Mouse (Mus musculus) heart, adult 2 months (tissue): ENCODE data around the gene Gm28168. TPM values are rescaled to one million over a fixed set of nuclear protein-coding genes. Genes with fewer than 3 reads are reported as not detected.
"Not testable (repeated sequence)": the region's sequence is repeated elsewhere in the genome, so short reads cannot be mapped to it uniquely, and the experiment has no call there.

Experiments used
- DNase-seq, 2 experiments: peaks; one replicate each; pipeline ENCODE4 v3.0.0; 2021
- H3K27ac ChIP-seq: fragments of 200-600 bp; 2 replicates; pipeline ENCODE4 v1.8.1; 2022
- H3K27me3 ChIP-seq: fragments of 200-500 bp; 2 replicates; pipeline ENCODE4 v1.6.1; 2012; ENCODE audit warnings: mild to moderate bottlenecking, low read length, inconsistent platforms, mixed read lengths; ENCODE audit not compliant: control insufficient read depth, insufficient read depth
- H3K36me3 ChIP-seq: fragments of 200-500 bp; 2 replicates; pipeline ENCODE4 v1.6.1; 2012; ENCODE audit warnings: low read length, inconsistent platforms; ENCODE audit not compliant: control insufficient read depth, insufficient read depth
- H3K4me1 ChIP-seq: fragments of 200-500 bp; 2 replicates; pipeline ENCODE4 v1.6.1; 2011; ENCODE audit warnings: low read length; ENCODE audit not compliant: control insufficient read depth, insufficient read depth
- H3K4me3 ChIP-seq: fragments of 200-600 bp; 2 replicates; pipeline ENCODE4 v1.8.1; 2022
- H3K79me2 ChIP-seq: fragments of 200-500 bp; replicated peaks from 2 replicates; pipeline ENCODE4 v1.6.1; 2012; ENCODE audit warnings: mild to moderate bottlenecking, inconsistent platforms, low read length, moderate library complexity, mixed read lengths; ENCODE audit not compliant: control insufficient read depth, insufficient read depth
- H3K9ac ChIP-seq: fragments of 200-500 bp; 2 replicates; pipeline ENCODE4 v1.6.1; 2012; ENCODE audit warnings: low read depth, mild to moderate bottlenecking, control low read depth, inconsistent platforms, low read length, mixed read lengths
- CTCF ChIP-seq: fragments of 200-600 bp; IDR thresholded peaks from 2 replicates; pipeline ENCODE4 v1.8.1; 2022; ENCODE audit warnings: antibody characterized with exemption, mild to moderate bottlenecking, moderate library complexity
- EP300 ChIP-seq: fragments of 200-500 bp; IDR thresholded peaks from 2 replicates; pipeline ENCODE4 v1.6.1; 2011; ENCODE audit warnings: low read depth, low read length, control low read depth; ENCODE audit not compliant: insufficient read depth
- POLR2A ChIP-seq: fragments of 200-500 bp; IDR thresholded peaks from 2 replicates; pipeline ENCODE4 v1.6.1; 2011; ENCODE audit warnings: mild to moderate bottlenecking, low read depth, low read length, control low read depth; ENCODE audit not compliant: insufficient read depth
- WGBS: fragments of 180-500 bp; shearing (Covaris S2); methylation state at CpG from one replicate; pipeline ENCODE4 v1.1.7; 2018; 5-methylcytosine and 5-hydroxymethylcytosine counted together
- intact Hi-C: fragments of 180-260 bp; cut with DNase I; formaldehyde crosslinking; loops from one replicate; pipeline ENCODE4 v1.15.1; 2025
- long read RNA-seq: library from polyadenylated mRNA; stranded (forward); transcript quantifications from one replicate; pipeline ENCODE4 v2.0.0, GENCODE M21; 2021
- polyA plus RNA-seq: library from polyadenylated mRNA; depleted of rRNA; stranded (reverse); fragments of >200 nt; gene quantifications from 2 replicates; pipeline ENCODE4 v1.2.3, GENCODE M21; 2012; rRNA removed
- total RNA-seq, 2 experiments: library from RNA; stranded (reverse); gene quantifications; 2 replicates each; pipeline ENCODE4 v1.2.3; 2021

The Gm28168 gene
- total RNA-seq (not detected), polyA plus RNA-seq (not detected in 2 replicates)
- long read RNA-seq = 0 reads

DNA sequence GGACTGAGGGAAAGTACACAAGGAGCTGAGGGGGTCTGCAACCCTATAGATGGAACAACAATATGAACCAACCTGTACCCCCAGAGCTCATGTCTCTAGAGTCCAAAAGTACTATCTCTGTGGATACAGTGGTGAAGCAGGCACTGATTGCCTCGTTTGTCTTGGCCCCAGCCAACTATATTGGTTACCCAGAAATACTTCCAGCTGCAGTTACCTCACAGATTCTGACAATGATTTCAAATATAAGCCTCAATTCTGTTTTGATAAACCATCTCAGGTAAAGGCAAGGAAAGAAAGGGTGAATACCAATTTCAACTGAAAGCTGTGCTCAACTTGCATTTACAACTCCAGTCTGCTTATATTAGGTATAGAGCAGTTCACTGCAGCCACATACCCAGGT, at the start of gene Gm28168:
Gm28168 (plus strand) TSS at position 301 of the 400 bp plus-strand sequence.
- H3K27me3 ChIP-seq, intact Hi-C loops, H3K9ac ChIP-seq, DNase-seq, H3K4me1 ChIP-seq, H3K36me3 ChIP-seq, H3K79me2 ChIP-seq, H3K4me3 ChIP-seq, H3K27ac ChIP-seq: not testable (repeated sequence)
- WGBS = 24% methylated on average over 1 of the region's 1 CpGs

DNA sequence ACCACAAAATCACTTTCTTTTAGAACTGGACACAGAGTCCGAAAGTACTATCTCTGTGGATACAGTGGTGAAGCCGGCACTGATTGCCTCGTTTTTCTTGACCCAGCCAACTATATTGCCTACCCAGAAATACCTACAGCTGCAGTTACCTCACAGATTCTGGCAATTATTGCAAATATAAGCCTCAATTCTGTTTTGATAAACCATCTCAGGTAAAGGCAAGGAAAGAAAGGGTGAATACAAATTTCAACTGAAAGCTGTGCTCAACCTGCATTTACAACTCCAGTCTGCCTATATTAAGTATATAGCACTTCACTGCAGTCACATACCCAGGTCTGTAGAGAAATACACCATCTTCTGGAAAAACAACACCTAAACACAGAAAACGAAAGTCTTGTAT, 37.8 kb downstream of the Gm28168 start, which contains the start of gene Gm7145:
Gm7145 (plus strand) TSS at position 301 of the 400 bp plus-strand sequence.
- TF ChIP-seq POLR2A = no peak
- no peak for TF ChIP-seq EP300
- no peak for TF ChIP-seq CTCF
- H3K4me1 ChIP-seq = no peaks in the 10 kb centered on the region
- WGBS = 61% methylated on average over 4 of the region's 4 CpGs
- no peaks in the 10 kb centered on the region for H3K79me2 ChIP-seq
- no peak for DNase-seq
- no peaks in the 10 kb centered on the region for H3K27me3 ChIP-seq
- intact Hi-C loops = no loop called here
- H3K36me3 ChIP-seq = no peaks in the 10 kb centered on the region
- H3K27ac ChIP-seq = no peak within 1 kb of the TSS
- H3K4me3 ChIP-seq = no peak within 1 kb of the TSS
- H3K9ac ChIP-seq = no peak within 1 kb of the TSS

Other genes with a start within 250 kb of the Gm28168 start
- gene Gm28363, start 230.9 kb upstream of the Gm28168 start, total RNA-seq = not detected
- gene Gm28363, start 230.9 kb upstream of the Gm28168 start, polyA plus RNA-seq = not detected in 2 replicates
- gene B020011L13Rik, start 146.9 kb upstream of the Gm28168 start, total RNA-seq = not detected
- not detected in 2 replicates for gene B020011L13Rik, start 146.9 kb upstream of the Gm28168 start, polyA plus RNA-seq
- not detected for gene Gm28360, start 97.9 kb upstream of the Gm28168 start, total RNA-seq
- not detected in 2 replicates for gene Gm28360, start 97.9 kb upstream of the Gm28168 start, polyA plus RNA-seq
- gene Gm7145, start 37.9 kb downstream of the Gm28168 start, total RNA-seq = not detected
- gene Gm7145, start 37.9 kb downstream of the Gm28168 start, polyA plus RNA-seq = not detected in 2 replicates
- gene Gm29106, start 248.5 kb downstream of the Gm28168 start, total RNA-seq = not detected
- gene Gm29106, start 248.5 kb downstream of the Gm28168 start, polyA plus RNA-seq = not detected in 2 replicates